Mouse (Mus musculus): ENCODE data around the gene Sh3rf3.
A peak's percentile ranks its signal among the peaks of the same experiment; 100 is the strongest.
"Not testable (repeated sequence)": the region's sequence is repeated elsewhere in the genome, so short reads cannot be mapped to it uniquely, and the experiment has no call there.

The Sh3rf3 gene

DNA sequence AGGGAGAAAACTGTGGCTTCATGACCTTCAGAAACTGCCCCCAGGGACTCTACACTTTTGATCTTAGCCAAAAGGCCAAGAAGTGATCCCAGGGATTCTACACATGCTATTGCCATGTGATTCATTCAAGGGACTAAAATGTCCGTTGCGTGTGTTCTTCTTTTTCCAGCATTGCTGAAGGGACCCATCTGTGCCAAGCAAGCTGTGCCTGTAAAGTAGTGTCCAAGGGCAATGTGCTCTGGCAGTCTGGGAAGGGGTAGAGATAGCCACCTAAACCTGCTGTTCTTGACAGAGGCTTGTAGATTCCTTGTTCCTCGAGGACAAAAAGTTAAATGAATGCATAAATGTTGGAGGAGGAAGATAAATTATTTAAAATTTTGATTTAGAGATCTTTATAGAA, 178.5 kb downstream of the Sh3rf3 start:
- no peak for DNase-seq

- no peak for DNase-seq
Observed at GRCm38 (mm10) chr10:58994726-58995125, 181.6 kb downstream of the Sh3rf3 start.

GRCm38 (mm10) chr10:58995132-58995531, 182.0 kb downstream of the Sh3rf3 start:
- DNase-seq = no peak

DNA sequence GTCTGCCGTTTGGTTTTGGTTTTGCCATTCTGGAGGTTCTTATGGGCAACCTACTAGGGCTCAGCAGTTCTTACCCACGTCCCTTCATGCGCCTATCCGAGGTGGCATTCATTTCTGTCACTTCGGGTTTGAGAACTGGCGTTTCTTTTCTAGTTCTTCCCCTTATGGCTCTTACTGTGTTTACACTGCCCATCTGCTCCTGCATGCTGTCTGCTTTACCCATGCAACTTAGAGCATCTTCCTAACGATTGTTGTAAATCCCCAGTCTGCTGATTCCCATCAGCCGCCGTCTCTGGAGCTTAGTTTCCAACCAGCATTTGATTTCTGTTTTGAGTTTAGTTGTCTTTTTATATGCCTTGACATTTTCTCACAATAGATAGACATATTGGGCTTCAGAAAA, 189.2 kb downstream of the Sh3rf3 start:
- DNase-seq = no peak

DNA sequence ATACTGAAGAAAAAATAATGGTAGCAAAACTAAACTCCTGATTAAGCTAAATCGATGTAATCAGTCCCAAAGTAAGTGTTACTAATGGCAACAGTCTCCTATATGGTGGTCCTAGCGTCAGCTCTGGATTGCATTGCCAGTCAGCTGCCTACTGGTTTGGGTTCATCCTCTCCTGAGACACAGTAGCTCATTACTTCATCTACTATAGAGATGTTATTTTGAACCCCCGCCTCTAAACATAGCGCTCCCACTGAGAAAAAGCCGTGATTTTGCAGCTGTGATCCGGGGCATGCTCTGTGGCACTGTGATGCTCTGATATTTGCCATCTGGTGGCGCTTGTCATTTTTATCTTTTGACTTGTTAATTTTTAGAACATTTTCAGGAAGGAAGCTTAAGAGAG, 198.3 kb downstream of the Sh3rf3 start:
- DNase-seq = no peak

DNA sequence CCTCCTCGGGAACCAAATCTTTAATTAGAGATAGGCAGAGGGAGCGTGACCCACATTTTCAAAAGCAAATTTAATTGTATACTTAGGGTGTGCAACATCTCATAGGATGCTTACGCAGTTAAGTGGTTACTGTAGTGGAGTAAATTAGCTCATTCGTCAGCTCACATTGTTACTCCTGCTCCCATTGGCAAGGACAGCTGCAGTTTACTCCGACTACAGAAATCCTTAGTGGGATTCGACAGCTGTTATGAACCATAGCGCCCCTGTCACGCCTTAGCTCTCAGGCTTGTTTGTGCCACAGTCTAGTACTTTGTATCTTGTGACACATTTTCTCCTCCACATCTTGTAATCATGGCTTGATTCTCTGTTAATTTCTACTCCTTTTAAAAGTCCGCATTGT, 200.5 kb downstream of the Sh3rf3 start:
- DNase-seq = no peak

DNA sequence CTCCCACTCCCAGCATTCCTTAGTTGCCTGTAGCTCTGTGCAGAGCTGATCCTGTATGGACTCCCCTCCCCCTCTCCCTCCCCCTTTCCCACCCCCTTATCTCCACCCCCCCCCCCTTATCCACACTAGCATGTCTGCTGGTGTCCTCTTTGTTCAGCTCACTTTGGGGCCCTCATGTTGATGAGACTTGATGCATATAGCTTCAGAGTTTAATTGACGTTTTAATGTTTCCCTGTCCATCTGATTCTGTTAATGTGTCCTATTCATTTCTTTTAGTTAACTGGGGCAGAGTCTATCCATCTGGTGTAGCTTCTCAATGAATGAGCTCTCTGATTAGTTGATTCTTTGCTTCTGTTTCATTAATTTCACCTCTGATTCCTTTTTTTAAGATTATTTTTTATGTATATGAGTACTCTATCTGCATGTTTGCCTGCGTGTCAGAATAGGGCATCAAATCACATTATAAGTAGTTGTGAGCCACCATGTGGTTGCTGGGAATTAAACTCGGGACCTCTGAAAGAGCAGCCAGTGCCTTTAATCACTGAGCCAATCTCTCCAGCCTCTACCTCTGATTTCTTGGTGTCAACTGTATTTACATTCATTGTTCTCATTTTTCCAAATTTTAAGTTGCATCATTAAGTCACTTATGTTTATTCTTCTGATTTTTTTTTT, 206.3 kb downstream of the Sh3rf3 start:
- no peak for DNase-seq

- DNase-seq = no peak
Observed at GRCm38 (mm10) chr10:59050434-59050833, 237.3 kb downstream of the Sh3rf3 start.

- DNase-seq = no peak
Observed at GRCm38 (mm10) chr10:59056294-59056693, 243.1 kb downstream of the Sh3rf3 start.

- DNase-seq = no peak
Observed at GRCm38 (mm10) chr10:59066804-59067203, 253.6 kb downstream of the Sh3rf3 start.

DNA sequence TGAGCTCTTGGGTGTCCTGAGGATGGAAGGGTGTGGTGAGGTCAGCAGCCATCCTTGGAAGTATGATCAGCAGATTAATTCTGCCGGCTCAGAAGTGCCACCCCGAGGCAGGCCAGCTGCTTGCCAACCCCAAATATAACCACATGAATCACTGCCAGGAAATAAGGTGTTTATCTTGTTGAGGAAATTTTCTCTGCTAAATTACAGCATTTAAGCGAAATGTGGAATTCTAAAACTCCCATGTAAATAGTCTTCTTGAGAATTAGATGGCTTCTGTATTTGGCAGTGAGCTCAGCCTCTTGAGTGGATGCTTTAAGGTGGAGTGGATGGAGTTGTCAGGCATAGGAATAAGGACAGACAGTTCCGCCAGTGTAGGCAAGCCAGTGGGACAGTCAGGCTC, 259.7 kb downstream of the Sh3rf3 start:
- DNase-seq = no peak

DNA sequence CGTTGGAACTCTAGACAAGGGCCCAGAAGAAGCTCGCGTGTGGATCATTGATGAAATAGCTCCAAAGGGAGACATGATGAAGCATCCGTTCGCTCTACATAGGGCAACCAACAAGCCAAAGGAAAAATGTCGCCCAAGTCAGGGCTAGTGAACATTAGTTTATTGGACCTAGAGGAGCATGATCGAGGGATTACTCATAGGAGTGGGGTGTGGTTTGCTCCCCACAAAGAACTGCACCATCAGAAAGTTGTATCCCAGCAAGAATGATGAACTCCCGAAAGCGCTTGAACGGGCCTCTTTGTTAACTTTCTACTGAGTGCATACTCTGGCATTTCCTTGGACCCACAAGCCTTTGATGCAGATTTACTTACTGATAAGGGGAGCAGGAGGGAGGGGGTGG, 263.5 kb downstream of the Sh3rf3 start:
- no peak for DNase-seq

- peak; percentile 60 for DNase-seq
Observed at GRCm38 (mm10) chr10:59077909-59078308, 264.8 kb downstream of the Sh3rf3 start.

- DNase-seq = no peak
Observed at GRCm38 (mm10) chr10:59085604-59086003, 272.4 kb downstream of the Sh3rf3 start.

GRCm38 (mm10) chr10:59086578-59086977, 273.4 kb downstream of the Sh3rf3 start:
- no peak for DNase-seq

- DNase-seq = peak; percentile 47
Observed at GRCm38 (mm10) chr10:59089861-59090621, 276.9 kb downstream of the Sh3rf3 start.

GRCm38 (mm10) chr10:59090622-59090971, 277.4 kb downstream of the Sh3rf3 start:
- DNase-seq = no peak

DNA sequence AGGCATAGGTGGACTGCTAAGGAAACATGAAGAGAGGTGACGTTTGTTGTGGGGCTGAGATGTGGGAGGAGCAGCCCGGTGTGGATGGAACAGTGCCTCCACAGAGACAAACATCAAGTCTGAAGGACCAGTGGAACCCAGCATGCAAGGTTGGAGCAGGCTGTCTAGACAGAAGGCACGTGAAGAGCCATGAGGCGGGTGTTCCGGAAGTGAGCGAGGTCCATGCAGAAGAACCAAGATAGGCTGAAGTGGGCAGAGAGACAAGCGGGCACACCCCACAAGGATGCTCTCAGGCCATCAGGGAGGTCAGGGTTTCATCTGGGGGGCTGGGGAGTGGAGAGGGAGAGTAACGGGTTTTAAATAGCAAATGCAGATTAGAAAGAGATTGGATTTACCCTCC, 278.4 kb downstream of the Sh3rf3 start:
- no peak for DNase-seq

GRCm38 (mm10) chr10:59091988-59092387, 278.8 kb downstream of the Sh3rf3 start:
- no peak for DNase-seq

- not testable (repeated sequence) for DNase-seq
Observed at GRCm38 (mm10) chr10:59103076-59103475, 289.9 kb downstream of the Sh3rf3 start.

GRCm38 (mm10) chr10:59104683-59105082, 291.5 kb downstream of the Sh3rf3 start:
- DNase-seq = no peak

DNA sequence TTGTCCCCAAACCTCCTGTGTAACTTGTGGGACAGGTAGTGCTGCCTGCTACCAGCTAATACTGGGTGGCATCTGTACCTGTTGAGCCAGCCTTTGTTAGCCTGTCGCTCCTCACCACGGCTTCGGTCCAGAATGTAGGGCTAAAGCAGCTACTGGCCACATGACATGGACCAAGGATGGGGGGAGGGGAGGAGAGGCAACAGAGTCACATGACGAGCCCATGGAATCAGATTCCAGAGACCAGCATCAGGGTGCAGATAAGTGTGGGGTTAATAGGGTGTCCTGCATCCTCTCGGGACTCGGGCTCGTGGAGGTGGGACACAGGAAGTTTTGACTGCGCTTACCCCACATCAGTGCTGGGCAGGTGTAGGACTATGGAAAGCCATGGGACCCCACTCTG, 292.7 kb downstream of the Sh3rf3 start:
- no peak for DNase-seq

- no peak for DNase-seq
Observed at GRCm38 (mm10) chr10:59106644-59107043, 293.5 kb downstream of the Sh3rf3 start.

GRCm38 (mm10) chr10:59109015-59109414, 295.9 kb downstream of the Sh3rf3 start:
- peak; percentile 56 for DNase-seq

GRCm38 (mm10) chr10:59110386-59110785, 297.2 kb downstream of the Sh3rf3 start:
- no peak for DNase-seq

Data from right cerebral cortex, postnatal 25 days (tissue).